Mouse (Mus musculus): ENCODE results near the gene Prr5. TPM values are rescaled to one million over a fixed set of nuclear protein-coding genes. Genes with fewer than 3 reads are reported as not detected.

The Prr5 gene
- total and polyA plus RNA-seq, 2 experiments from 2014 or later = 6.5 to 7.3 TPM

- no peak for ATAC-seq (ENCODE audit: insufficient read depth, low read depth)
- no peak overlapping the region for H3K9ac ChIP-seq (replicated peaks; ENCODE audit: low read depth, low read length)
- H3K36me3 ChIP-seq (replicated peaks; ENCODE audit: control insufficient read depth, insufficient read depth, low read length) = no peaks in the 10 kb centered on the region
These were observed 10.8 kb upstream of the Prr5 start for GRCm38 (mm10) chr15:84658655-84659054.

GRCm38 (mm10) chr15:84659856-84660255 is 9.6 kb upstream of the Prr5 start:
- TF ChIP-seq EP300 (IDR thresholded peaks at IDR 0.05; ENCODE audit: low read depth) = no peak
- no peak for TF ChIP-seq CTCF (IDR thresholded peaks at IDR 0.05; ENCODE audit: low read depth)
- no peaks in the 10 kb centered on the region for H3K9me3 ChIP-seq (replicated peaks; ENCODE audit: control insufficient read depth, low read length)
- ATAC-seq (ENCODE audit: insufficient read depth, low read depth) (no peak), DNase-seq (ENCODE audit: low spot score) (no peak)
- no peak overlapping the region for H3K4me3 ChIP-seq (ENCODE audit: low read depth, low read length)
- WGBS = 78% methylated on average over 5 of the region's 5 CpGs
- no peak overlapping the region for H3K4me2 ChIP-seq (ENCODE audit: low read depth, low read length)
- peaks cover 10% of the 10 kb centered on the region; the same call in 1 of the 2 replicates for H3K4me1 ChIP-seq (ENCODE audit: control insufficient read depth, insufficient read depth)
- no peak overlapping the region for H3K9ac ChIP-seq (replicated peaks; ENCODE audit: low read depth, low read length)
- no peak overlapping the region for H3K27ac ChIP-seq (ENCODE audit: low read depth)
- H3K36me3 ChIP-seq (replicated peaks; ENCODE audit: control insufficient read depth, insufficient read depth, low read length) = no peaks in the 10 kb centered on the region
- peaks cover 8% of the 10 kb centered on the region; the same call in 1 of the 2 replicates for H3K27me3 ChIP-seq (ENCODE audit: control insufficient read depth, insufficient read depth, low read length)

More at GRCm38 (mm10) chr15:84658655-84659054, 10.8 kb upstream of the Prr5 start:
- Histone ChIP-seq H3K27ac (ENCODE audit: low read depth) (no peak overlapping the region), H3K4me1 (ENCODE audit: control insufficient read depth, insufficient read depth) (peaks cover 20% of the 10 kb centered on the region; the same call in 1 of the 2 replicates), H3K27me3 (ENCODE audit: control insufficient read depth, insufficient read depth, low read length) (peaks cover 3% of the 10 kb centered on the region; the same call in 1 of the 2 replicates), H3K4me2 (ENCODE audit: low read depth, low read length) (no peak overlapping the region), H3K9me3 (replicated peaks; ENCODE audit: control insufficient read depth, low read length) (no peaks in the 10 kb centered on the region), H3K4me3 (ENCODE audit: low read depth, low read length) (no peak overlapping the region)
- DNase-seq (ENCODE audit: low spot score) = no peak
- WGBS = 75% methylated on average over 5 of the region's 5 CpGs
- TF ChIP-seq EP300 (IDR thresholded peaks at IDR 0.05; ENCODE audit: low read depth) (no peak), CTCF (IDR thresholded peaks at IDR 0.05; ENCODE audit: low read depth) (no peak)

GRCm38 (mm10) chr15:84661274-84661673 is 8.1 kb upstream of the Prr5 start:
- no peaks in the 10 kb centered on the region for H3K9me3 ChIP-seq (replicated peaks; ENCODE audit: control insufficient read depth, low read length)
- H3K4me3 ChIP-seq (ENCODE audit: low read depth, low read length) = no peak overlapping the region
- H3K27me3 ChIP-seq (ENCODE audit: control insufficient read depth, insufficient read depth, low read length) = peaks cover 8% of the 10 kb centered on the region; the same call in 1 of the 2 replicates
- H3K9ac ChIP-seq (replicated peaks; ENCODE audit: low read depth, low read length) = no peak overlapping the region
- H3K36me3 ChIP-seq (replicated peaks; ENCODE audit: control insufficient read depth, insufficient read depth, low read length) = no peaks in the 10 kb centered on the region
- ATAC-seq (ENCODE audit: insufficient read depth, low read depth) (no peak), DNase-seq (ENCODE audit: low spot score) (no peak)
- TF ChIP-seq CTCF (IDR thresholded peaks at IDR 0.05; ENCODE audit: low read depth) (no peak), EP300 (IDR thresholded peaks at IDR 0.05; ENCODE audit: low read depth) (no peak)
- no peak overlapping the region for H3K27ac ChIP-seq (ENCODE audit: low read depth)
- H3K4me2 ChIP-seq (ENCODE audit: low read depth, low read length) = no peak overlapping the region
- 91% methylated on average over 5 of the region's 5 CpGs for WGBS
- peaks cover 5% of the 10 kb centered on the region; the same call in 1 of the 2 replicates for H3K4me1 ChIP-seq (ENCODE audit: control insufficient read depth, insufficient read depth)

DNA sequence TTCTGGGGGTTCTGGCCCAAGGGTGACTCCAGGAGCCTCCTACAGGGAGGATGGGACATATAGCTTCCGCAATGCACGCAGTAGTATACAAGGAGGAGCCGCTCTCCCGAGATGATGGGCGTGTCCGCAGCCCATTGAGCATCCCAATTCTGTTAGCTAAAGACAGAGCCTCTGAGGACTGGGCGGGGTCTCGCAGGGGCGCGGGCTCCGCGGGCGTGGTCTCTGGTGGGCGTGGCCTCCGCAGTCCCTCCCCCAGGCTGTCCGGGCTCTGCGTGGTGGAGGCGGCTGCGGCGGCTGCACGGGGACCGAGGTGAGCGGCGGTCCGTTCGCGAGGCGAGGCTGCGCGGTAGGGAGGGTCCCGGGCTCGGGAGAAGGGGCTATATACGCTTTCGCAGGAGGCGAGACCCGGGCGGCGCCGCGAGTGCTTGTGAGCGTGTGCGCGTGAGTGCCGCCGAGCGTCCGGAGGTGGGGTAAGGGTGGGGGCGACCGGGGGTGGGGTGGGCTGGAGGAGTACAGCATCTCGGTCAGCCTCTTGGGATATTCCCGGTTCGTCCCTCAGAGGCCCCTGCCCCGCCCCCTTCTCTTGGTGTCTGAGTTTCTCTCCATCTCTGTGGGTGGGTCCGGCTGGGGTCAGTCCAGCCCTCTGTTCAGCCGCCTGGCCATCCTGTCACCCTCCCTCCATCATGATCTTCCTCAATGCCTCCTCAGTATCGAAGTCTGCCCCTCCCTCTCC is 6.3 kb upstream of the Prr5 start:
- H3K4me2 ChIP-seq (ENCODE audit: low read depth, low read length) = peak overlapping the region; percentile 67

GRCm38 (mm10) chr15:84663685-84664060 is 5.7 kb upstream of the Prr5 start:
- Histone ChIP-seq H3K4me3 (ENCODE audit: low read depth, low read length) (peak overlapping the region; percentile 45; the same call in 1 of the 2 replicates), H3K9me3 (replicated peaks; ENCODE audit: control insufficient read depth, low read length) (no peaks in the 10 kb centered on the region), H3K9ac (replicated peaks; ENCODE audit: low read depth, low read length) (no peak overlapping the region), H3K36me3 (replicated peaks; ENCODE audit: control insufficient read depth, insufficient read depth, low read length) (no peaks in the 10 kb centered on the region), H3K27ac (ENCODE audit: low read depth) (no peak overlapping the region), H3K4me1 (ENCODE audit: control insufficient read depth, insufficient read depth) (peaks cover 5% of the 10 kb centered on the region; the same call in 1 of the 2 replicates), H3K4me2 (ENCODE audit: low read depth, low read length) (peak overlapping the region; percentile 67), H3K27me3 (ENCODE audit: control insufficient read depth, insufficient read depth, low read length) (peaks cover 8% of the 10 kb centered on the region; the same call in 1 of the 2 replicates)
- TF ChIP-seq EP300 (IDR thresholded peaks at IDR 0.05; ENCODE audit: low read depth) (no peak), CTCF (IDR thresholded peaks at IDR 0.05; ENCODE audit: low read depth) (no peak)
- DNase-seq (ENCODE audit: low spot score) (no peak), ATAC-seq (ENCODE audit: insufficient read depth, low read depth) (no peak)
- WGBS = 68% methylated on average over 10 of the region's 10 CpGs

More for the DNA sequence above, 6.3 kb upstream of the Prr5 start:
- ATAC-seq (ENCODE audit: insufficient read depth, low read depth) (peak; percentile 80), DNase-seq (ENCODE audit: low spot score) (no peak)
- Histone ChIP-seq H3K9ac (replicated peaks; ENCODE audit: low read depth, low read length) (0 out of 2 replicates have a peak overlapping the region, but pooled peaks have one; percentile 5), H3K9me3 (replicated peaks; ENCODE audit: control insufficient read depth, low read length) (no peaks in the 10 kb centered on the region), H3K36me3 (replicated peaks; ENCODE audit: control insufficient read depth, insufficient read depth, low read length) (no peaks in the 10 kb centered on the region), H3K27ac (ENCODE audit: low read depth) (no peak overlapping the region), H3K4me3 (ENCODE audit: low read depth, low read length) (peak overlapping the region; percentile 45), H3K4me1 (ENCODE audit: control insufficient read depth, insufficient read depth) (peaks cover 5% of the 10 kb centered on the region; the same call in 1 of the 2 replicates), H3K27me3 (ENCODE audit: control insufficient read depth, insufficient read depth, low read length) (peaks cover 8% of the 10 kb centered on the region; the same call in 1 of the 2 replicates)
- WGBS = 1% methylated on average over 49 of the region's 56 CpGs
- TF ChIP-seq EP300 (IDR thresholded peaks at IDR 0.05; ENCODE audit: low read depth) (no peak), CTCF (IDR thresholded peaks at IDR 0.05; ENCODE audit: low read depth) (no peak)
